Mouse (Mus musculus) embryo, embryonic 10 days (tissue): ENCODE measurements around the gene Msantd1.

ENCODE experiments used
- DNase-seq: peaks from one replicate; pipeline ENCODE4 v3.0.0-alpha.2; 2015; ENCODE audit warnings: low spot score

Gene Msantd1

DNA sequence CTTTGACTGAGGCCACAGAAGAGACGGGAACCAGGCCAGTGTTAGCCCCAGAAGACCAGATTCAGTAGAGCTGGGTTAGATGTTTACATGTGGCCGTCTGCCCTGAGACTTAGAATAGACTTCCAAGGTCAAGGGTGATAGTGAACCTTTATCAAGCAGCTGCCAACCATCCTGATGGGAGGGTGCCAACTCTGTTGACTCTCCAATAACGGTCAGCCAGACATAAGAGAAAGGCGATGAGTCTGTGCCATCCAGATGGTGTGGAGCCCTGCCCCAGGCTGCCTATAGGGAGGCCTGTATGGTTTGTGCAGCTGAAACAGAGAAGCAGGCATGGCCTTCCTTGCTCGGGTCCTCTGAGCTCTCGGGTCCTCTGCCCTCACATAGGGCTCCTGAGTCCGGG is 16.7 kb downstream of the Msantd1 start:
- no peak for DNase-seq

DNA sequence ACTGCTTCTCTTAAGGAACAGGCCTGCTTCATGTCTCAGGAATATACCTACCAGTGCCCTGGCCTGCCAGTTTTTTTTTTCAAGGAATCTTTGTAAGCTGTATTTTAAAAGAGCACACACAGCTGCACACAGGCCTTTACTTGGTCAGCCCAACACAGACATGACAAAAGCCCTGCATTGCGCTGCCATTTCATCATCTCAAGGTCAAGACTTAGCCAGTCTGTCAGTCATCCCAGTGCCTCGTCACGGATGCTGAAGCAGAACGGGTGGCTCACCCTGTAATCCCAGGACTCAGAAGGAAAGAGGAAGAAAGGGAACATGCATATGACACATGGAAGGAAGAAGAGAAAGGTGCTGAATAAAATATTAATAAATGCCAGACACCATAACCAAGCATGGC is 19.8 kb downstream of the Msantd1 start:
- DNase-seq = no peak

DNA sequence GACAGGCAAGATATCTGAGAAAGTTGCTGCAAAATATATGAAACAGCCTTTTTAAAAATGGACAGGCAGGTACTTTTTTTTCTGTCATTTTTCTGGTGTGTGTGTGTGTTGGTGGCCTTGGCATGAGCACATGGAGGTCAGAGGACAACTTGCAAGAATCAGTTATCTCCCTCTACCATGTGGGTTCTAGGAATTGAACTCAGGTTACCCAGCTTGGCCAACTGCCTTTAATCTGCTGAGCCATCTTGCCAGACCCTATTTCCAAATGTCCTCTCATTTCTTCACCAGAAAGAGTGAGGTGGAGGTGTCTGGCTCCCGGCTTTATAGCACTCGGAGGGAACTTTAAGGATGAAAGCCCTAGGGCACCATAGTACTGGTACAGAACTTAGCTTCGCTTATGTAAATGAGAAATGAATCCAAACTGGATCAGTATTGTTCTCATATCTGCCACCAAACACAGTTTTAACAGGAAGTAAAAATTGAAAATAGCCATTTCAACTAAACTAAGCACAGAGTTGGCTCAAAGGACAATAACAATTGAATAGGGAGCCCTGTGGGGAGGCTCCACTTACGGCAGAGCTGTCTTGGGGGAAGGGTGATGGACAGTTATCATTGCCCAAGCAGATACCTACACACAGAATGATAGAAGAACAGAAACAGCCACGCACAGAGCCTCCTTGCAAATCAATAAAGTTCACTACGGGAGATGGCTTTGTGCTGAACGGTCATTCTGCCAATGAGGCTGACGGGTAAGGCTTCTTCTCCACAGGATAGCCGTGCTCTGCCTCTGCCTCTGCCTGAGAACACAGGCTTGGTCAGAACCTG is 22.6 kb downstream of the Msantd1 start:
- DNase-seq = no peak

DNA sequence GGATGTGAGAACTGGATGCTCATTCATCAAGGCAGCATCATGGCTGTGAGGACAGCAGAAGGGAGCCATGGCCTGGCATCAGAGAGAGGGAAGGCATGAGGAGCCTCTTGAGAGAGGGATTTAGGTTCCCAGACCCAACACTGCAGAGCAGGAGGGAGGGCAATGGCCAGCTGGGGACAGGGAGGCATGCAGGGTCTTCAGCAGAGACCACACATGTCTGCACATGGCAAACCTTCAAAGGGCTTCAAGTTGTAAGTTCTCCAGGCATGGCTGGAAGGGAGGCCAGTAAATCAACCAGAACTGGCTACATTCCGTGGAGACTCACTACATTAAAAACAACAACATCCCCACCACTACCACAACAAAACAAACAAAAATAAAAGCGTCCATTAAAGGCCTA is 23.3 kb downstream of the Msantd1 start:
- DNase-seq = no peak

DNA sequence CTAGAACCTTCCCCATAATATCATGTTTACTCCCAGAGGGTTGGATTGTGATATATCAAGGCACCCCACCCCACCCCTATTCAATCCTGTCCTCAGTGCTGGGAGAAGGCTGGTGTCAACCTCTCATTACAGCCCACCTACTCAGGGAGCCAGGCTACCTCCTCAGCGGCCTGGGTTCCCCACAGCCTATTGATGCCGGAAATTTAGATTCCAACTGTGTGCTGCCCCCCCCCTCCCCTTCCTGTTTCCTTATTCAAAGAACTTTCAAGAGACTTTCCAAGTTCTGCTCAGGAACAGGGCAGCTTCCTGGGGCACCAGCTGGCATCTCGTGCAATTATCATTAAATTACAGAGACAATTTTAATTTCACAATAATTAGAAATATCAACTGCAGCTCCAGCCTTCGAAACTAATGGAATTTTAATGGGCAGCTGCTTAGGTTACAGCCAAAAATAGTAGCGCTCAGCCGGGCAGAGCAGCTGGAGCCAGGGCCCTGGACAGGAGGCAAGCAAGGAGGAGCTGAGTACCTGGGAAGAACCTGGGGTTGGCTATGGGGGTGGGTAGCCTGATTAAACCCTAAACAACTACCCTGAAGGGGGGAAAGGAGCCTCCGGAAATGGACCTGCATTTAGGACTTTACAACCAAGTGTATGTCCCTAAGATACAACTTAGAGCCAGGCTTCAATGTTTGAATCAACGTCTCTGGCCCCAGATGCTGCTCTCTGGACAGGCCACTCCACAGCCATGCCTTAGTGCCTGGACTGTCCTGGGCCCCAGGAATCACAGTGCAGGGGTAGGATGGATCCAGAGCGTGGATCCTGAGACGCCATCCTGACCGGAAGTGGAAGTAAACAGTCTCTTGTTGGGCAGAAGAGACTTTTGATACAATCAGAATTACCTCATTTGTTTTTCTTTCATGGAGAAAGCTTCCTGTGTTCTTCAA is 24.0 kb downstream of the Msantd1 start:
- DNase-seq = no peak

DNA sequence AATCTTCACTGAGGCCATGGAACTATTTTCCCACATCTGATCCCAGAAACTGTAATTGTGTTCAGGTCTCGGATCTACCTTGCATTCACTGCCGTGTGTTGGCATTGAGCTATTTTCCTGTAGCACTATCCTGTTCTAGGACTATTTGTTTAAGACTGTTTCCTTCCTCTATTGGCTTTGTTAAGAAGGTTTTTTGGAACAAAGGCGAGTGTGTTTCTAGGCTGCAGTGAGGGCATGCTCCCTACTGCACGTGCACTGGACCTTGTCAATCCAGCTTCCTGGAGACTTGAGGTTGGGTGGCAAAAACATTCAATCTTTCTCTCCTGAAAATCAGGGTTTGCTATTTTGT is 24.6 kb downstream of the Msantd1 start:
- peak; percentile 43 for DNase-seq

DNA sequence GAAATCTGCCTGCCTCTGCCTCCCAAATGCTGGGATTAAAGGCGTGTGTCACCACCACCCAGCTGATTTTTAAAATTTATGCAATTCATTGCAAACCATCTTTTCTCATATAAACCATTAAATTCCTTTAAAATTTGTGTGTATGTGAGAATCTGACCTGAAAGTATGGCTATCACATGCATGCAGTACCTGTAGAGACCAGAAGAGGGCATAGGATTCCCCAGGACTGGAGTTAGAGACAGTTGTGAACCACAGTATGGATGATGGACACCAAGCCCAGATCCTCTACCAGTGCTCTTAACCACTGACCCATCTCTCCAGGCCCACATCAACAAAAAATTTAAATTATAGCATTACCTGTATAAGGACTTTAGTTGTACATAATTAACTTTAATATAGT is 25.6 kb downstream of the Msantd1 start:
- DNase-seq = no peak

DNA sequence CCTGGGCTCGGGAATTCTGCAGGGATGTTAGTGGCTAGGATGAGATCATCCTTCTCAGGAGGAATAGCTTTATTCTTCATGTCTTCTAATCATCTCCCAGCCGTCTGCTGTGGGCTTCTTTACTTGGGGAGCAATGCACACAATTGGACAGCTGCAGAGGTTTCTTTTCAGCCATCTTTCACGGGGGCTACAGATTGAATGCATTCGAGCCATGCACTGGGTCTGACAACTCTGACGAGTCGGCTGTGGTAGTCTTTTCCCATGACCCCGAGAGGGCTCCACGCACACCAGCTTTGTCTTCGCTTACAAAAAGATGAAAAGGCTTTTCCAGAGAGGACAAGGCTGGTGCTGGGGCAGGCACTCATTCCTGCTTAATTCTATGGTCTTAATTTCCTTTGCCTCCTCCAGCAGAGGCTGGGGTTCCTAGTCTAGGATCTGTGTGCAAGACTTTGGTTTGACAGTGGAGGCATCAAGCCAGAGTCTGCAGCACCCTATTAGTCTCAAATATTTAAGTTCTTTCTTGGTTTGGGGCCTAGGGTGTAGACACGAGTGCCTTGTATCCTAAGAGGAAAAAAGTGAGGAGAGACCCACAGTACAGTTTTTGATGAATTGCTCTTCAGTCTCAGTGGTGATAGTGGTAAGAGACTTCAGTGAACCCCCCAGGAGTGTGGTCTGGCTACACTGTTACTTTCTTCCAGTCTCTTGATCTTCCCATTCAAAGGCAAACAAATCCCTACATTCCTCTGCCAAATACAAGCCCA is 34.1 kb downstream of the Msantd1 start:
- DNase-seq = peak; percentile 72

DNA sequence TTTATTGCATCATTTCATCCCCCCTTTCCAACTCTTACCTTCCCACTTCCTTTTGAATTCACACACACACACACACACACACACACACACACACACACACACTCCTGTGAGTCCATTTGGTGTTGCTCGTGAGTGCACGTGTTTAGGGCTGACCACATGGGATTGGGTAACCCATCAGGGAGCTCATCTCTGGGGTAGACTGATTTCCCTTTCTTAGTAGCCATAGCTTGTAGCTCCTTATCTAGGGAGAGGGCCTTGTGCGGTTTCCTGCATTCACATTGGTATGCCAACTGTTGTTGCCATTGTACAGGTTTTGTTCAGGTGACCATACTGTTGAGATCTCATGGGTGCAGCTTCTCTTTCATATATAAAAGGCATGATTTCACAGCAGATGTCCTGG is 35.6 kb downstream of the Msantd1 start:
- DNase-seq = no peak

DNA sequence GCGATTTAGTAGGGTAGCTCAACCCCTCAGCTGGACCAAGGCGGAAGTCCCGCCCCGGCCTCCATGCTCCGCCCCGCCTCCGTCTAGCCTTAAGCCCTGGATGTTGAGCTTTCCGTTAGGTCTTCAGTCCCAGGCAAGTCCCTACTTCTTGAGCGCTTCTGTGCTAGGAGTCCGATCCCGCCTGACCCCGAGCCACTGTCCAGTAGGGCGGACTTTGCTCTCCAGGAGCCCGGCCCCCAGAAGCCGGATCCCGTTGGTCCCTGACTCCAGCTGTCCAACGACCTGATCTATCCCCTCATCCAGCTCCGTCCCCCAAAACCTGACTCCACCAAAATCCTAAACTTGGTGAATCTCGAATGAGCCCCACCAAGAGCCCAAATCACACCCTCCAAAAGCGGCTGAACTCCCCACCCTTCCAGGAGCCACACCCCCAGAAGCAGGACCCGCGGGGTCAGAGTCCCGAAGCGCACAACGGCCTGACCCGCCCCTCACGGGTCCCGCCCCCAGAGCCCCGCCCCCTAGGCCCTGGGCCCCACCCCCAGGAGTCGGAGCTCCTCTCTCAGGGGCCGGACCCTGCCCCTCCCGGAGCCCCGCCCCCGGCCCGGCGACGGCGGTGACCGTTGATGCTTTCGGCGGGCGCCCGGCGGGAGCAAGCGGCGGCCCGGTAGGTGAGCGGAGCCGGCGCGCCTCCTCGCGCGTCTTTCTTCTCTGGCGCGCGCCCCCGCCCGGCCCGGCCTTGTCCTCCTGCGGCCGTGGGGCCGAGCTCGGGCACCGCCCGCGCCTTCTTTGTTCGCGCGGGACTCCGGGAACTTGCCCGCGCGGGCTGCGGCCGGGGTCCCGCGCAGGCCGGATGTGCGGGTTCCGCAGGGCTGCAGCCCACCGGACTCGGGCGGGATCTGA is 41.3 kb downstream of the Msantd1 start, which contains the start of gene Rgs12:
Gene Rgs12 (plus strand): TSS at position 585 of the 900 bp plus-strand sequence.
- peak; percentile 86 for DNase-seq

DNA sequence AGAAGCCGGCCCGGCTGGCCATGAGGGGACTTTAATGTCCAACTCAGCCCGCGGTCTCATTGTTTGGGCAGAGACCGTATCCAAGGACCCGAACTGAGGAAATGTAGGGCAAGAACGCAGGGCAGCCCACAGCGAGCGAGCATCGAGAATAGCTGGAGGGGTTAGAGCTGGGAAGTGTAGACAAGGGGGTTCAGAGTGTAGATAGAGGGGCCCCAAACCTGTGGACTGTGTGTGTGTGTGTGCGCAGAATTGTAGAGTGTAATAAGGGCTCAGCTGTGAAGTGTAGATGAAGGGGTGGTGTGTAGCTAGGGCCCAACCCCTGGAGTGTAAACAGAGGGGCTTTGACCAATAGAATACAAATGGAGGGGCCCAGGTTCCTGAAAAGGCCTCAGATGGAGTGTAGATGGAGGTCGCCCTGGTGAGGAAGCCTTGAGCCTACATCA is 42.0 kb downstream of the Msantd1 start:
- DNase-seq = peak; percentile 56

DNA sequence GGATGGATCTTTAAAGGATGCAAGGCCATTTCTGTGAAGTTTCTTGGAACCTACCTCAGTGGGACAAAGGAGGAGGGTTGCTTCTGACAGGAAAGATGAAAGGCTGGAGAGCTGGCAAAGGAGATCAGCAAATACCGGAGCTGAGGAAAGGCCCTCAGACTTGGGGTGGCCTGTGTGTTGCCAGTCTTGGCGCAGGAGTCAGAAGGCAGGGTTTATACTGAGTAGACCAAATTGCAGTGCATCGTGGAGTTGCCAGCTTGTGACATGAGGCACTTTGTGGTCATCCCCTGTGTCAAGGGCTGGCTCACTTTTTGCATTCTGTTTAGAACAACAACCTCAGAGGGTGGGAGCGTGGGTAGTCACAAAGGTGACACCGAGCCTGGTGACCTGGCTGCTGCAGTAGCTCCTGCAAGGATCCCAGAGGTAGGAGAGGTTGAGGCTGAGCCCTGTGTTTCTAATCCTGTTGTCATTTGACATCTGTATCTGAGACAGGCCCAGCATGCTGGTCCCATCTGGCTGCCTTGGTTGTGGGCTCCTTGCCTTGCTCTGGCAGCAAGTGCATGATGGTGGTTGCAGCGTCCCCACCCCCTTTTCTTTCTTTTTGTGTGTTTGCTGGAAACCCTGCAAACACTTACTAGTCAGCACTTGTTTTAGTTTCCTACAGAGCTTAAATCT is 42.8 kb downstream of the Msantd1 start:
- no peak for DNase-seq

DNA sequence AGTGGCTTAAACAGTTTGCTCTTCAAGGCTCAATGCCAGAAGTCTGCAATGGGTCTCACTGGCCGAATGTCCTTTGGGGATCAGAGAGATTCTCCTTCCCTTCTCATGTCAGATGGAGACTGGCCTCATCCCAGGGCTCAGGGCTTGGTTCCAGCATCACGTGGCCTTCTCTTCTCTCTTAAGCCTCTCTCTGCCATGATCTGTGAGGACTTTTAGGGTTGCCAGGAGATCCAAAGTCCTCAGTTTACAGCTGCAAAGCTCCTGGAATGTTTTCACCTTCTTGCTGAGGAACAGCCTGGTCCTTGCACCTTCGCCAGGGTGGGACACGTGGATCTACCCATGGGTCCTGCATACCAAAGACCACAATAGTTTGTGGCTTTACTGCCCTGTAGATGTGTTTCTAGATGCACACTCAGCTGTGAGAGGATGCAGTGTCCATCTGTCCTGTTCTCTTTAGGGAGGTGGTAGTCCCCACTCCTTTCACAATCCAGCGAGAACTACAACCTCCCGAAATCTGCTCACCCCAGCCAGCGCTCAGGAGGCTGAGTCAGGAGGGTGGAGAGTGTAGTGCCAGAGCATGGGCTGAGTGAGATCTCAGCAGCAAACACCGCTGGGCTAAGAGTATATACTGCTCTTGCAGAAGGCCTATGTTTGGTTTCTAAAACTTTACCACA is 43.5 kb downstream of the Msantd1 start:
- no peak for DNase-seq

DNA sequence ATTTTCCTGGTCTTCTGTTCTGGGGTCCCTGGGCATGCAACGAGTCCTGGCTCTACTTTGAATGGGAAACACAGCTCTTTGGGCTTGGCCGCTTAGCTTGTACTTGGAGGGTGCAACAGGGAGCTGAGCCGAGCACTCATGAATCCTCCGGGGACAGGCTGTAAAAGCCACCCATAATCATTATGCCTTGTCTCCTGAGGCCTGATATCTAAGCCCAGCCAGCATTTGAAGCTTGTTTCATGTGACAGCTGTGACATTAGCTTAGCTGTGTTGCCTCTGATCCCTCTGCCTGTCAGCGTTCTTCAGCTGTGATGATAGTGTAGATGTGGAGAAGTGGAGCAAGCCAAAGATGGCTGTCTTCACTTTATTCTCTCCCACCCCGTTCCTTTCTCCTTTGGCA is 46.7 kb downstream of the Msantd1 start:
- no peak for DNase-seq

DNA sequence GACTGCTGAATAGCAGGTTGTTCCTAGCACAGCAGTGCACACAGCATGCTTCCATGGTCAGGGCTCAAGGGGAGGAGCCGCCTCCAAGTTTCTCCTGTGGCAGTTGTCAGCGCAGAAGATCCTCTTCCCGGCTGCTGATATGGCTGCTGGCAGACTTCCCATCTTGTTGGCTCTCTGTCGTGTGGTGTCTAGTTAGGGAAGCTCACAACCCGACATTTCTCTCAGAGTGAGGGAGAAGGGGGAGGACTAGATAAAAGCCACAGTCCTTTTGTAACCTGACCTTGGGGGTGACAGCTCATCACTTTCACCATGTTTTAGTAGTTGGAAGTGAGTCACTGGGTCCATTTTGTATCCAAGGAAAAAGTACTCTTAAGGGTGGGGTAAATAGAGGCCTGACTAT is 47.8 kb downstream of the Msantd1 start:
- DNase-seq = no peak

DNA sequence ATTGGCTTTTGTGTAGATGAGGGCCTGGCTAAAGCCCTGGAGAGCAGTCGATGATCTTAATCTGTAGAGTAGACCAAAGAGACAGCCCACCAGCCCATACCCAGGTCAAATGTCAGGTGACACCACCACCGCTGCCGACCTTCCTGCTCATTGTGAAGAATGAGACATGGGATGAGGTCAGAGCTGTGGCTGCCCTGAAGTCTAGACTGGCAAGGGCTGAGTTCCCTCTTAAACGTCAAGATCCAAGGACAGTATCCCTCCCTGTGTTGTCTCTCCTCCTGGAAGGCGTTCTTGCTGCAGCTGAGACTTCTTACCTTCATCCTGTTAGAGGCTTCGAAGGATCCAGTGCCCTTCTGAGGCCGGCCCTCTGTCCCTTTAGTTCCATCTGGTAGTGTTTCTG is 48.3 kb downstream of the Msantd1 start:
- peak; percentile 13 for DNase-seq

DNA sequence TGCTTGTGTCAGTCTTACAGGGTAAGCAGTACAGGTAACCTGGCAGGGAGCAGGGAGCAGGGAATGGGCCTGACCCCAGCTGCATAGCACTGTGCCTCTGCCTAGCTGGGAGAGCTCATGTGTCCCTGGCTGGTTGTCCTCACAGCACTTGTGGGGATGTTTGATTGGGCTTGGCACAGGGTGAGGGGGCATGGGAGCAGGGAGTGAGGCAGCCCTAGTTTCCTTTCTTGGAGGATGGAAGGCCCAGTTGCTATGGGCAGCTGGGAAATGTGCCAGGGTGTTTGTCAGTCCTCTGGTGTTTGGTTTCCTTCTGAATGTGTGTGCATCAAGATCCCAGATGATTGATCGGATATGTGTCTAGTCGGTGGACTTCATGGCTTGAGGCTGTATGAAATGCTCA is 49.2 kb downstream of the Msantd1 start:
- DNase-seq = no peak

DNA sequence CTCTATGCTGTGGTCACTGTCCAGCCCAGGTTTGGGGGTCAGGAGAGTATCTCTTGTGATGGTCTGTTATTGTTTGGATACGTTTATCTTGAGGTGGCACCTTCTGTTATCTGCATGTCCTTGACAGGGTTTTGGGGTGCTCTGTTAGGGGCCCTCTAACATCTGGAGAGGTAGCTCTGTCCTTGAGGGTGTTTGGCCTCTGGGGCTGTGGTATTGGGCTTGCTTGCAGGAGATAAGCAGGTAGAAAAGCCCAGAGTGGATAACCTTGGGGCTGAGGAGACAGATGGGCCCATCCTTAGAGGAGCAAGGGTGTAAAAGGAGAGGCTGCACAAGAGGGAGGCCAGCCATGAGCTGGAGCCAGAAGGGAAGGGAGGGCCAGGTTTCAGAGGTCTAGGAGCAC is 52.2 kb downstream of the Msantd1 start:
- DNase-seq = no peak

DNA sequence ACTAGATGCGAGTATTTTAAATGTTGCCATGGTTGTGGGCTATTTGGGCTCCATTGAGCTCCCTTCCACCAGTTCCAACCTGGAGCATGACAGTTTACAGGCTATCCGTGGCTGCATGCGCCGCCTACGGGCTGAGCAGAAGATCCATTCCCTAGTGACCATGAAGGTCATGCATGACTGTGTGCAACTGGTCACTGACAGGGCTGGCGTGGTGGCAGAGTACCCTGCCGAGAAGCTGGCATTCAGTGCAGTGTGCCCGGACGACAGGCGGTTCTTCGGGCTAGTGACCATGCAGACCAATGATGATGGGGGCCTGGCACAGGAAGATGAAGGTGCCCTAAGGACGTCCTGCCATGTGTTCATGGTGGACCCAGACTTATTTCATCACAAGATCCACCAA is 57.7 kb downstream of the Msantd1 start:
- DNase-seq = no peak

DNA sequence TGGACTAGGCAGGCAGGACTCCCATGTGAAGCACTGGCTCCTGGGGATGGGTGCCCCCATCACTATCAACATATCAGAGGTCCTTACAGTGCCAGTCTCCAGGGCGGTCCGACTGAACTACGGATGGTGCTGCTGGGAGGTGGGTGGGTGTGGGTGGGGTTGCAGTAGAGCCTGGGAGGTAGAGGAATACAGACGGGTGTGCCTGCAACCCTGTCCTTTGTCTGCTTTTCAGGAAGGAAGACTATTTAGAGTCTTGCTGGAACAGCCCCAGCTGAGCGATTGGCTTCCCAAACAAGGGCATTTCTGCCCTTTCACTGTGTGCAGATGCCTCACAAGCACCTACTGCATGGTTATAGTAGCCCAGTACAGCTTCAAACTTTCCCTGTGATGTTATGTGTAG is 60.6 kb downstream of the Msantd1 start:
- no peak for DNase-seq
